Mouse (Mus musculus) hindbrain, embryonic 16.5 days (tissue): ENCODE data around the gene A3galt2. TPM values are rescaled to one million over a fixed set of nuclear protein-coding genes. Genes with fewer than 3 reads are reported as not detected.

Source experiments
- ATAC-seq: fragments of 200-750 bp; cut with Nextera tagmentation; 2 replicates; pipeline ENCODE4 v1.8.0; 2017; ENCODE audit warnings: moderate TSS enrichment, moderate library complexity
- H3K27ac ChIP-seq: fragments of 300-500 bp; sonication (generic); 2 replicates; pipeline ENCODE4 v1.5.1; 2014; ENCODE audit warnings: low read depth, mild to moderate bottlenecking, control low read depth, low read length, moderate library complexity
- H3K27me3 ChIP-seq: fragments of 300-500 bp; sonication (generic); replicated peaks from 2 replicates; pipeline ENCODE4 v1.6.1; 2014; ENCODE audit warnings: low read length; ENCODE audit not compliant: control insufficient read depth, insufficient read depth
- H3K36me3 ChIP-seq: fragments of 300-500 bp; sonication (generic); 2 replicates; pipeline ENCODE4 v1.6.1; 2014; ENCODE audit warnings: mild to moderate bottlenecking, low read length, moderate library complexity, mixed read lengths; ENCODE audit not compliant: control insufficient read depth, insufficient read depth
- H3K4me1 ChIP-seq: fragments of 300-500 bp; sonication (generic); 2 replicates; pipeline ENCODE4 v1.6.1; 2014; ENCODE audit warnings: low read depth, low read length; ENCODE audit not compliant: control insufficient read depth, insufficient read depth
- H3K4me2 ChIP-seq: fragments of 300-500 bp; sonication (generic); 2 replicates; pipeline ENCODE4 v1.6.1; 2014; ENCODE audit warnings: mild to moderate bottlenecking, low read length, control low read depth, moderate library complexity
- H3K4me3 ChIP-seq: fragments of 300-500 bp; sonication (generic); 2 replicates; pipeline ENCODE4 v1.5.1; 2014; ENCODE audit warnings: mild to moderate bottlenecking, low read length, control low read depth, moderate library complexity
- H3K9ac ChIP-seq: fragments of 300-500 bp; sonication (generic); 2 replicates; pipeline ENCODE4 v1.6.1; 2014; ENCODE audit warnings: low read depth, mild to moderate bottlenecking, control low read depth, low read length, moderate library complexity
- H3K9me3 ChIP-seq: fragments of 300-500 bp; sonication (generic); 2 replicates; pipeline ENCODE4 v1.6.1; 2014; ENCODE audit warnings: mild to moderate bottlenecking, low read length, moderate library complexity; ENCODE audit not compliant: control insufficient read depth
- WGBS: fragments of 180-500 bp; shearing (Covaris S2); extraction: QIAGEN DNeasy Blood & Tissue Kit; methylation state at CpG from one replicate; pipeline ENCODE4 v1.1.7; 2014; 5-methylcytosine and 5-hydroxymethylcytosine counted together
- polyA plus RNA-seq: library from polyadenylated mRNA; unstranded; fragments of >200 nt; fragmentation: Nextera tagmentation; extraction: Ambion mirVana; gene quantifications from 2 replicates; pipeline ENCODE4 v1.2.1, GENCODE M21; 2015

A3galt2 gene
- polyA plus RNA-seq, 1 experiment from 2014 or later = 0.23 TPM

- H3K9ac ChIP-seq = no peak overlapping the region
- H3K4me2 ChIP-seq = no peak overlapping the region
- peaks cover 4% of the 10 kb centered on the region for H3K9me3 ChIP-seq
- WGBS = 93% methylated on average over 20 of the region's 20 CpGs
- no peak for ATAC-seq
- no peaks in the 10 kb centered on the region for H3K36me3 ChIP-seq
- H3K4me3 ChIP-seq = no peak overlapping the region
- no peak overlapping the region for H3K27ac ChIP-seq
- no peaks in the 10 kb centered on the region for H3K4me1 ChIP-seq
- no peaks in the 10 kb centered on the region for H3K27me3 ChIP-seq
Measured at GRCm38 (mm10) chr4:128766929-128767328, 11.8 kb downstream of the A3galt2 start.

- H3K36me3 ChIP-seq = no peaks in the 10 kb centered on the region
- H3K4me2 ChIP-seq = no peak overlapping the region
- no peak overlapping the region for H3K9ac ChIP-seq
- no peaks in the 10 kb centered on the region for H3K27me3 ChIP-seq
- peaks cover 2% of the 10 kb centered on the region; the same call in 1 of the 2 replicates for H3K9me3 ChIP-seq
- WGBS = 69% methylated on average over 13 of the region's 13 CpGs
- no peaks in the 10 kb centered on the region for H3K4me1 ChIP-seq
- ATAC-seq = no peak
- no peak overlapping the region for H3K27ac ChIP-seq
- H3K4me3 ChIP-seq = no peak overlapping the region
Measured at GRCm38 (mm10) chr4:128768120-128768519, 13.0 kb downstream of the A3galt2 start.

GRCm38 (mm10) chr4:128769569-128770355 lies 14.6 kb downstream of the A3galt2 start:
- ATAC-seq = no peak

GRCm38 (mm10) chr4:128770698-128771097 lies 15.5 kb downstream of the A3galt2 start:
- H3K4me2 ChIP-seq = no peak overlapping the region
- H3K9ac ChIP-seq = no peak overlapping the region
- no peaks in the 10 kb centered on the region for H3K9me3 ChIP-seq
- 82% methylated on average over 5 of the region's 5 CpGs for WGBS
- no peaks in the 10 kb centered on the region for H3K4me1 ChIP-seq
- no peak overlapping the region for H3K4me3 ChIP-seq
- H3K27me3 ChIP-seq = no peaks in the 10 kb centered on the region
- no peak overlapping the region for H3K27ac ChIP-seq
- H3K36me3 ChIP-seq = peaks cover 14% of the 10 kb centered on the region
- no peak for ATAC-seq

More at GRCm38 (mm10) chr4:128769569-128770355, 14.6 kb downstream of the A3galt2 start:
- Histone ChIP-seq H3K4me3 (no peak overlapping the region), H3K27ac (no peak overlapping the region), H3K27me3 (no peaks in the 10 kb centered on the region), H3K4me2 (no peak overlapping the region), H3K9me3 (no peaks in the 10 kb centered on the region), H3K36me3 (peaks cover 9% of the 10 kb centered on the region), H3K9ac (no peak overlapping the region), H3K4me1 (no peaks in the 10 kb centered on the region)
- 82% methylated on average over 13 of the region's 13 CpGs for WGBS

GRCm38 (mm10) chr4:128773820-128774219 lies 18.7 kb downstream of the A3galt2 start:
- Histone ChIP-seq H3K27ac (no peak overlapping the region), H3K27me3 (no peaks in the 10 kb centered on the region), H3K9me3 (no peaks in the 10 kb centered on the region), H3K4me1 (no peaks in the 10 kb centered on the region), H3K9ac (no peak overlapping the region), H3K4me3 (no peak overlapping the region), H3K4me2 (no peak overlapping the region), H3K36me3 (peaks cover 27% of the 10 kb centered on the region)
- no peak for ATAC-seq
- WGBS = 87% methylated on average over 11 of the region's 11 CpGs

GRCm38 (mm10) chr4:128774467-128774866 lies 19.3 kb downstream of the A3galt2 start:
- no peaks in the 10 kb centered on the region for H3K27me3 ChIP-seq
- H3K36me3 ChIP-seq = peaks cover 30% of the 10 kb centered on the region
- ATAC-seq = no peak
- 89% methylated on average over 9 of the region's 9 CpGs for WGBS
- H3K27ac ChIP-seq = no peak overlapping the region
- no peaks in the 10 kb centered on the region for H3K4me1 ChIP-seq
- H3K9ac ChIP-seq = no peak overlapping the region
- no peak overlapping the region for H3K4me2 ChIP-seq
- H3K4me3 ChIP-seq = no peak overlapping the region
- no peaks in the 10 kb centered on the region for H3K9me3 ChIP-seq

GRCm38 (mm10) chr4:128776568-128777289 lies 21.6 kb downstream of the A3galt2 start:
- Histone ChIP-seq H3K9ac (no peak overlapping the region), H3K27ac (no peak overlapping the region), H3K36me3 (peaks cover 40% of the 10 kb centered on the region), H3K4me2 (no peak overlapping the region), H3K27me3 (no peaks in the 10 kb centered on the region), H3K4me1 (no peaks in the 10 kb centered on the region), H3K9me3 (no peaks in the 10 kb centered on the region), H3K4me3 (no peak overlapping the region)
- peak; percentile 58 for ATAC-seq
- 43% methylated on average over 20 of the region's 20 CpGs for WGBS

- Histone ChIP-seq H3K27ac (no peak overlapping the region), H3K9me3 (no peaks in the 10 kb centered on the region), H3K9ac (no peak overlapping the region; the same call in 1 of the 2 replicates), H3K4me3 (no peak overlapping the region), H3K4me2 (no peak overlapping the region), H3K36me3 (peaks cover 40% of the 10 kb centered on the region), H3K4me1 (no peaks in the 10 kb centered on the region), H3K27me3 (no peaks in the 10 kb centered on the region)
- 82% methylated on average over 11 of the region's 11 CpGs for WGBS
- ATAC-seq = no peak
Measured at GRCm38 (mm10) chr4:128777593-128777992, 22.4 kb downstream of the A3galt2 start.

- H3K27ac ChIP-seq = no peak overlapping the region
- H3K4me1 ChIP-seq = no peaks in the 10 kb centered on the region
- H3K9ac ChIP-seq = no peak overlapping the region
- no peak for ATAC-seq
- H3K9me3 ChIP-seq = no peaks in the 10 kb centered on the region
- 85% methylated on average over 7 of the region's 7 CpGs for WGBS
- no peak overlapping the region for H3K4me3 ChIP-seq
- no peaks in the 10 kb centered on the region for H3K27me3 ChIP-seq
- no peak overlapping the region for H3K4me2 ChIP-seq
- peaks cover 51% of the 10 kb centered on the region for H3K36me3 ChIP-seq
Measured at GRCm38 (mm10) chr4:128782037-128782436, 26.9 kb downstream of the A3galt2 start.
